Mouse (Mus musculus): ENCODE measurements around the gene D330045A20Rik.
"Not testable (repeated sequence)": the region's sequence is repeated elsewhere in the genome, so short reads cannot be mapped to it uniquely, and the experiment has no call there.

The D330045A20Rik gene

GRCm38 (mm10) chrX:139578649-139579278 lies 98.6 kb downstream of the D330045A20Rik start:
- in situ Hi-C loops (cut with MboI, MseI) = no loop called here

- in situ Hi-C loops (cut with MboI, MseI) = loop anchor here (5.0 kb wide), 1 partner anchor 64 kb away; no protein-coding TSS in a partner anchor
Observed at GRCm38 (mm10) chrX:139583616-139584015, 103.4 kb downstream of the D330045A20Rik start.

- in situ Hi-C loops (cut with MboI, MseI) = not testable (repeated sequence)
Observed at GRCm38 (mm10) chrX:139586676-139587075, 106.5 kb downstream of the D330045A20Rik start.

GRCm38 (mm10) chrX:139596404-139596803 lies 116.2 kb downstream of the D330045A20Rik start:
- in situ Hi-C loops (cut with MboI, MseI) = no loop called here

Measured in regulatory T cell (primary cell).